Mouse (Mus musculus) limb, embryonic 14.5 days (tissue): ENCODE measurements around the gene Ppp1r7. TPM values are rescaled to one million over a fixed set of nuclear protein-coding genes. Genes with fewer than 3 reads are reported as not detected.

Experiments
- ATAC-seq: fragments of 200-750 bp; cut with Nextera tagmentation; 2 replicates; pipeline ENCODE4 v1.8.0; 2017; ENCODE audit warnings: low read depth, moderate number of reproducible peaks, moderate TSS enrichment; ENCODE audit not compliant: low FRiP score
- DNase-seq: peaks from one replicate; pipeline ENCODE4 v3.0.0-alpha.2; 2015; ENCODE audit warnings: low spot score
- H3K27ac ChIP-seq: fragments of 300-500 bp; sonication (generic); replicated peaks from 2 replicates; pipeline ENCODE4 v1.5.1; 2014; ENCODE audit warnings: low read depth, mild to moderate bottlenecking, low read length, moderate library complexity, mixed read lengths
- H3K27me3 ChIP-seq: fragments of 300-500 bp; sonication (generic); 2 replicates; pipeline ENCODE4 v1.6.1; 2014; ENCODE audit warnings: low read length, mixed read lengths; ENCODE audit not compliant: control insufficient read depth, insufficient read depth
- H3K36me3 ChIP-seq: fragments of 300-500 bp; sonication (generic); 2 replicates; pipeline ENCODE4 v1.6.1; 2014; ENCODE audit warnings: mild to moderate bottlenecking, low read length, moderate library complexity, mixed read lengths; ENCODE audit not compliant: control insufficient read depth, insufficient read depth
- H3K4me1 ChIP-seq: fragments of 300-500 bp; sonication (generic); 2 replicates; pipeline ENCODE4 v1.6.1; 2014; ENCODE audit warnings: antibody characterized with exemption, low read length, mixed read lengths; ENCODE audit not compliant: control insufficient read depth, insufficient read depth
- H3K4me2 ChIP-seq: fragments of 300-500 bp; sonication (generic); replicated peaks from 2 replicates; pipeline ENCODE4 v1.6.1; 2014; ENCODE audit warnings: low read depth, mild to moderate bottlenecking, low read length, moderate library complexity; ENCODE audit not compliant: severe bottlenecking
- H3K4me3 ChIP-seq: fragments of 300-500 bp; sonication (generic); replicated peaks from 2 replicates; pipeline ENCODE4 v1.5.1; 2014; ENCODE audit warnings: low read length
- H3K9ac ChIP-seq: fragments of 300-500 bp; sonication (generic); 2 replicates; pipeline ENCODE4 v1.6.1; 2014; ENCODE audit warnings: mild to moderate bottlenecking, low read depth, low read length, moderate library complexity; ENCODE audit not compliant: severe bottlenecking
- H3K9me3 ChIP-seq: fragments of 300-500 bp; sonication (generic); 2 replicates; pipeline ENCODE4 v1.6.1; 2016; ENCODE audit warnings: low read length; ENCODE audit not compliant: control insufficient read depth
- POLR2A ChIP-seq: fragments of 200-500 bp; IDR thresholded peaks from 2 replicates; pipeline ENCODE4 v1.8.0; 2012; ENCODE audit warnings: inconsistent platforms, mild to moderate bottlenecking, moderate library complexity, borderline replicate concordance; ENCODE audit not compliant: insufficient read depth, insufficient read length; ENCODE audit errors: extremely low read depth
- WGBS: fragments of 180-500 bp; shearing (Covaris S2); extraction: QIAGEN DNeasy Blood & Tissue Kit; methylation state at CpG from one replicate; pipeline ENCODE4 v1.1.7; 2014; 5-methylcytosine and 5-hydroxymethylcytosine counted together
- microRNA-seq: library from miRNA; unstranded; fragments of <30 nt; microRNA quantifications from one replicate; pipeline ENCODE4, GENCODE M21; 2016
- polyA plus RNA-seq, 2 experiments: library from polyadenylated mRNA; depleted of rRNA in 1 of 2; stranded (reverse) in 1 of 2; unstranded in 1 of 2; fragments of >200 nt; fragmentation: Nextera tagmentation in 1 of 2; extraction: Ambion mirVana in 1 of 2; gene quantifications; 2 replicates each; pipeline versions ENCODE4 v1.2.1 to v1.2.3; 2012 to 2014

Gene Ppp1r7
- polyA plus RNA-seq, 2 experiments = 10.9 to 41.9 TPM

DNA sequence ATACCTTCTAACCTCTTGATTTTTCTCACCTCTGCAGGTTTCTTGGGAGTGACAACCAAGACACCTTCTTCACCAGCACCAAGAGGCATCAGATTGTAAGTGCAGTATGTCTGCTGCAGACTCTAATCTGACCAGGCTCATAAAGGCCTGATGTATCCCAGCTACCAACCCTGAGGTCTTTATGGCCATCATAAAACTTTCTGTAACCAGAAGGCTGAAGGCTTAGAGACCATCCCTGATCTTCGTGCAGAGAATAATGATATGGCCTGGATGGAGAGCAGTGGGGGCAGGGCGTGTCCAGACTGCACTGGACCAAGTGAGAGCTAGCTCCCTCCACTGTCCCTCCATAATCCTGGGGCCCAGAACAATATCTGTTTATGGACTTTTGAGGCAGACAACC, 44.5 kb downstream of the Ppp1r7 start:
- Histone ChIP-seq H3K36me3 (no peaks in the 10 kb centered on the region), H3K9me3 (no peaks in the 10 kb centered on the region), H3K4me1 (no peaks in the 10 kb centered on the region), H3K27me3 (no peaks in the 10 kb centered on the region), H3K9ac (no peak overlapping the region), H3K4me2 (no peak overlapping the region), H3K27ac (no peak overlapping the region), H3K4me3 (no peak overlapping the region)
- ATAC-seq = no peak
- WGBS = 35% methylated on average over 2 of the region's 2 CpGs
- no peak for TF ChIP-seq POLR2A
- no peak for DNase-seq

DNA sequence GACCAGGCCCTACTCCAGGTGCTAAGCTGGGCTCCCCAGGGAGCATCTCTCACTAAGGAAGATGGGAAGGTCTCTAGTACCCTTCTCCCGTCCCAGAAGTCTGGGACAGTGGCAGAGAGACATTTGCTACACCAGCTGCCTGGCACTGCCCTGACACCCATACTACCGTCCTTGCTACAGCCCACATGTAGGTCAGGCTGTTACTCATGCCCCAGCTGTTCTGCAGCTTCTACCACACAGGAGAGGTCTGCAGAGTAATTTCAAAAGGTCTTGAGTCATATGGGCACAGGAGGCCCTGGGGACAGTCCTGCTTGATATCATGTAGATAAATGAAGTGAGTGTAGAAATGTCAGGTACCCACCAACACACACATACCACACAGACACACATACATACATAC, 46.3 kb downstream of the Ppp1r7 start:
- no peak overlapping the region for H3K27ac ChIP-seq
- 76% methylated on average over 2 of the region's 2 CpGs for WGBS
- no peaks in the 10 kb centered on the region for H3K27me3 ChIP-seq
- no peak overlapping the region for H3K4me3 ChIP-seq
- H3K4me1 ChIP-seq = no peaks in the 10 kb centered on the region
- TF ChIP-seq POLR2A = no peak
- no peak for ATAC-seq
- H3K9me3 ChIP-seq = no peaks in the 10 kb centered on the region
- no peak for DNase-seq
- H3K36me3 ChIP-seq = no peaks in the 10 kb centered on the region
- no peak overlapping the region for H3K4me2 ChIP-seq
- H3K9ac ChIP-seq = no peak overlapping the region

DNA sequence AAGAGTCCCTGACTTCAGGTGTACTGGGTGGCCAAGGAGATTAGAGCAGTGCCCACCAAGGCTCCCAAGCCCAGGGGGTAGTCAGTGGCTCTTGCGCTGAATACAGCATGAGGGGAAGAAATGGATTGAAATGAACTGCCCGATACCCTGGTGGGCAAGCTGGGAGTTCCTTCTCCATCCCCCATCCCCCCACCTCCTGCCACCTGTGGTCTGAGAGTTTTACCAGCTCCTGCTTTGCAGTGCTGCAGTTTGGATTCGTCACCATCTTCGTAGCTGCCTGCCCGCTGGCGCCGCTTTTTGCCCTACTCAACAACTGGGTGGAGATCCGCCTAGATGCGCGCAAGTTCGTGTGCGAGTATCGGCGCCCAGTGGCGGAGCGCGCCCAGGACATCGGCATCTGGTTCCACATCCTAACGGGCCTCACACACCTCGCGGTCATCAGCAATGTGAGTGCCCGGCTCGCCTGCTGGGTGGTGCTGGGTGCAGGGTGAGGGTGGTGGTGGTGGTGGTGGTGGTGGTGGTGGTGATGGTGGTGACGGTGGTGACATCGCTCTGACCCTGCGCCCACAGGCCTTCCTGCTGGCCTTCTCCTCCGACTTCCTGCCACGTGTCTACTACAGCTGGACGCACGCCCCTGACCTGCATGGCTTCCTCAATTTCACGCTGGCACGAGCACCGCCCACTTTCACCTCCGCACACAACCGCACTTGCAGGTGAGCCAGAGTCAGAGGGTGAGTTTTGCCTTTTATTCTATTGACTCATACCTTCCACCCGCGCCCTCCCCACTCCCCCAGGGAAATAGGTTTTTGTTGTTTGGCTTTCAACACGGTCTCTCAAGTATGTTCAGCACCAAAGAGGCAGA, 58.8 kb downstream of the Ppp1r7 start:
- no peaks in the 10 kb centered on the region for H3K9me3 ChIP-seq
- peak overlapping the region; percentile 28 for H3K4me3 ChIP-seq
- DNase-seq (no peak), ATAC-seq (no peak)
- no peak for TF ChIP-seq POLR2A
- no peaks in the 10 kb centered on the region for H3K4me1 ChIP-seq
- H3K36me3 ChIP-seq = peaks cover 9% of the 10 kb centered on the region
- H3K9ac ChIP-seq = peak overlapping the region; percentile 39; the same call in 1 of the 2 replicates
- peak overlapping the region; percentile 49 for H3K4me2 ChIP-seq
- H3K27me3 ChIP-seq = no peaks in the 10 kb centered on the region
- WGBS = 16% methylated on average over 34 of the region's 38 CpGs
- H3K27ac ChIP-seq = no peak overlapping the region

DNA sequence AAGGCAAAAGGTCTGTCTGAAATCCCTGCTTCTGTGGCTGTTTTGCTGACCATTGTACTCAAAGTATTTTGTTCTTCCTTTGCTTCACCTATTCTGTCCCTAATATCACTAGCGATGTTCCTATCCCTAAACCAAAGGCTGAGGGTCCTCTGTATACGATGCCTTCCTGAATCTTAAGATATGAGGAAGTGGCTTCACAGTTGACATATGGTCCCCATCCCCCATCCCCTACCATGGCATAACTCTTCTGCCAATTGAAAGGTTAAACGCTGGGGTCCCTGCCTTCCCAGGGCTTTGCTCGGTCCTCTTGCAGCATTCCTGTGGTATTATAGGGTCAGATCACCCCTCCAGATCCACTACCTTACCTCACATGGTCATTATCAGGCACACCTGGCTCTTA, 60.7 kb downstream of the Ppp1r7 start:
- Histone ChIP-seq H3K27me3 (no peaks in the 10 kb centered on the region), H3K36me3 (peaks cover 29% of the 10 kb centered on the region), H3K9ac (no peak overlapping the region), H3K4me2 (no peak overlapping the region), H3K27ac (no peak overlapping the region), H3K4me1 (no peaks in the 10 kb centered on the region), H3K4me3 (no peak overlapping the region), H3K9me3 (no peaks in the 10 kb centered on the region)
- no peak for TF ChIP-seq POLR2A
- ATAC-seq (no peak), DNase-seq (no peak)
- WGBS = 81% methylated on average over 4 of the region's 4 CpGs

Small RNA genes lying within 50 kb of the gene (microRNA-seq; reads per million reads assigned to microRNA genes)
- gene Mir6345 (not detected), gene Mir6902 (not detected)

Other genes with a start within 250 kb of the Ppp1r7 start
- 8.1 and 10.4 TPM in 2 replicates for gene Kif1a, start 240.9 kb upstream of the Ppp1r7 start, polyA plus RNA-seq (2012; rRNA removed)
- gene Kif1a, start 240.9 kb upstream of the Ppp1r7 start, polyA plus RNA-seq (2014; fragmentation: Nextera tagmentation; extraction: Ambion mirVana) = 16.4 and 17.5 TPM in 2 replicates
- gene Agxt, start 207.6 kb upstream of the Ppp1r7 start, polyA plus RNA-seq (2012; rRNA removed) = not detected in 2 replicates
- not detected in 2 replicates for gene Agxt, start 207.6 kb upstream of the Ppp1r7 start, polyA plus RNA-seq (2014; fragmentation: Nextera tagmentation; extraction: Ambion mirVana)
- 2.9 and 4.2 TPM in 2 replicates for gene 2310007B03Rik, start 181.9 kb upstream of the Ppp1r7 start, polyA plus RNA-seq (2012; rRNA removed)
- 6.9 and 9.0 TPM in 2 replicates for gene 2310007B03Rik, start 181.9 kb upstream of the Ppp1r7 start, polyA plus RNA-seq (2014; fragmentation: Nextera tagmentation; extraction: Ambion mirVana)
- 0.39 and 0.46 TPM in 2 replicates for gene Crocc2, start 174.1 kb upstream of the Ppp1r7 start, polyA plus RNA-seq (2012; rRNA removed)
- gene Crocc2, start 174.1 kb upstream of the Ppp1r7 start, polyA plus RNA-seq (2014; fragmentation: Nextera tagmentation; extraction: Ambion mirVana) = 0.17 and 0.51 TPM in 2 replicates
- gene Sned1, start 107.0 kb upstream of the Ppp1r7 start, polyA plus RNA-seq (2012; rRNA removed) = 52.0 and 65.8 TPM in 2 replicates
- 20.6 and 21.8 TPM in 2 replicates for gene Sned1, start 107.0 kb upstream of the Ppp1r7 start, polyA plus RNA-seq (2014; fragmentation: Nextera tagmentation; extraction: Ambion mirVana)
- 16.5 and 20.3 TPM in 2 replicates for gene Mterf4, start 36.9 kb upstream of the Ppp1r7 start, polyA plus RNA-seq (2012; rRNA removed)
- 23.6 and 24.7 TPM in 2 replicates for gene Mterf4, start 36.9 kb upstream of the Ppp1r7 start, polyA plus RNA-seq (2014; fragmentation: Nextera tagmentation; extraction: Ambion mirVana)
- 17.8 and 19.3 TPM in 2 replicates for gene Pask, start 628 bp downstream of the Ppp1r7 start, polyA plus RNA-seq (2012; rRNA removed)
- 11.2 and 11.7 TPM in 2 replicates for gene Pask, start 628 bp downstream of the Ppp1r7 start, polyA plus RNA-seq (2014; fragmentation: Nextera tagmentation; extraction: Ambion mirVana)
- gene Ano7, start 31.1 kb downstream of the Ppp1r7 start, polyA plus RNA-seq (2012; rRNA removed) = 4.7 and 4.8 TPM in 2 replicates
- 1.5 and 2.2 TPM in 2 replicates for gene Ano7, start 31.1 kb downstream of the Ppp1r7 start, polyA plus RNA-seq (2014; fragmentation: Nextera tagmentation; extraction: Ambion mirVana)
- gene Hdlbp, start 136.0 kb downstream of the Ppp1r7 start, polyA plus RNA-seq (2012; rRNA removed) = 169 and 196 TPM in 2 replicates
- gene Hdlbp, start 136.0 kb downstream of the Ppp1r7 start, polyA plus RNA-seq (2014; fragmentation: Nextera tagmentation; extraction: Ambion mirVana) = 163 and 180 TPM in 2 replicates
- gene Farp2, start 169.2 kb downstream of the Ppp1r7 start, polyA plus RNA-seq (2012; rRNA removed) = 8.7 and 9.3 TPM in 2 replicates
- 7.5 and 9.2 TPM in 2 replicates for gene Farp2, start 169.2 kb downstream of the Ppp1r7 start, polyA plus RNA-seq (2014; fragmentation: Nextera tagmentation; extraction: Ambion mirVana)